Mouse (Mus musculus) stomach, postnatal 0 days (tissue): ENCODE results near the gene Olfr194.

ENCODE experiments used
- CTCF ChIP-seq: IDR thresholded peaks from 2 replicates; pipeline ENCODE4 v1.5.1; 2016; ENCODE audit warnings: antibody characterized with exemption, low read depth, mild to moderate bottlenecking, moderate library complexity
- EP300 ChIP-seq: optimal IDR thresholded peaks from 2 replicates; pipeline ENCODE3; 2016; ENCODE audit warnings: antibody characterized with exemption

GRCm38 (mm10) chr16:59170354-59170753, 49.5 kb upstream of the Olfr194 start, which contains the start of gene Olfr196:
- TF ChIP-seq CTCF: no peak
- no peak for TF ChIP-seq EP300
